Mouse (Mus musculus) stomach, postnatal 0 days (tissue): Measurements from ENCODE around the gene Gm12355. TPM values are rescaled to one million over a fixed set of nuclear protein-coding genes. Genes with fewer than 3 reads are reported as not detected.
"Not testable (repeated sequence)": the region's sequence is repeated elsewhere in the genome, so short reads cannot be mapped to it uniquely, and the experiment has no call there.

Source experiments
- ATAC-seq: fragments of 200-750 bp; cut with Nextera tagmentation; 2 replicates; pipeline ENCODE4 v1.8.0; 2017; ENCODE audit not compliant: low FRiP score, low TSS enrichment
- DNase-seq: peaks from one replicate; pipeline ENCODE4 v3.0.0-alpha.2; 2016; ENCODE audit warnings: low spot score
- H3K27ac ChIP-seq: fragments of 300-500 bp; sonication (generic); replicated peaks from 2 replicates; pipeline ENCODE4 v1.5.1; 2014; ENCODE audit warnings: mild to moderate bottlenecking, control low read depth
- H3K27me3 ChIP-seq: fragments of 300-500 bp; sonication (generic); 2 replicates; pipeline ENCODE4 v1.6.1; 2014; ENCODE audit warnings: low read length; ENCODE audit not compliant: control insufficient read depth, insufficient read depth
- H3K36me3 ChIP-seq: fragments of 300-500 bp; sonication (generic); 2 replicates; pipeline ENCODE4 v1.6.1; 2014; ENCODE audit warnings: low read length, mixed read lengths; ENCODE audit not compliant: control insufficient read depth, insufficient read depth
- H3K4me1 ChIP-seq: fragments of 300-500 bp; sonication (generic); replicated peaks from 2 replicates; pipeline ENCODE4 v1.6.1; 2014; ENCODE audit warnings: antibody characterized with exemption; ENCODE audit not compliant: control insufficient read depth, insufficient read depth
- H3K4me2 ChIP-seq: fragments of 300-500 bp; sonication (generic); replicated peaks from 2 replicates; pipeline ENCODE4 v1.6.1; 2014; ENCODE audit warnings: low read depth, mild to moderate bottlenecking, control low read depth, moderate library complexity
- H3K4me3 ChIP-seq: fragments of 300-500 bp; sonication (generic); 2 replicates; pipeline ENCODE4 v1.5.1; 2014; ENCODE audit warnings: low read depth, low read length, control low read depth
- H3K9ac ChIP-seq: fragments of 300-500 bp; sonication (generic); 2 replicates; pipeline ENCODE4 v1.6.1; 2014; ENCODE audit warnings: mild to moderate bottlenecking, low read length, control low read depth, mixed read lengths
- H3K9me3 ChIP-seq: fragments of 300-500 bp; sonication (generic); 2 replicates; pipeline ENCODE4 v1.6.1; 2016; ENCODE audit warnings: low read length; ENCODE audit not compliant: control insufficient read depth
- CTCF ChIP-seq: IDR thresholded peaks from 2 replicates; pipeline ENCODE4 v1.5.1; 2016; ENCODE audit warnings: antibody characterized with exemption, low read depth, mild to moderate bottlenecking, moderate library complexity
- EP300 ChIP-seq: optimal IDR thresholded peaks from 2 replicates; pipeline ENCODE3; 2016; ENCODE audit warnings: antibody characterized with exemption
- WGBS: fragments of 180-500 bp; shearing (Covaris S2); extraction: QIAGEN DNeasy Blood & Tissue Kit; methylation state at CpG from one replicate; pipeline ENCODE4 v1.1.7; 2014; 5-methylcytosine and 5-hydroxymethylcytosine counted together
- polyA plus RNA-seq: library from polyadenylated mRNA; unstranded; fragments of >200 nt; fragmentation: Nextera tagmentation; extraction: Ambion mirVana; gene quantifications from 2 replicates; pipeline ENCODE4 v1.2.1, GENCODE M21; 2015

The Gm12355 gene
- polyA plus RNA-seq, 1 experiment from 2014 or later: 0.81 TPM

GRCm38 (mm10) chr11:98620791-98621190 is 4.7 kb downstream of the Gm12355 start:
- 91% methylated on average over 13 of the region's 13 CpGs for WGBS
- no peak overlapping the region for H3K4me2 ChIP-seq
- no peak overlapping the region for H3K4me3 ChIP-seq
- H3K36me3 ChIP-seq: no peaks in the 10 kb centered on the region
- DNase-seq: no peak
- no peak overlapping the region for H3K9ac ChIP-seq
- no peaks in the 10 kb centered on the region for H3K9me3 ChIP-seq
- TF ChIP-seq CTCF: no peak
- TF ChIP-seq EP300: no peak
- no peaks in the 10 kb centered on the region for H3K27me3 ChIP-seq
- no peaks in the 10 kb centered on the region for H3K4me1 ChIP-seq
- H3K27ac ChIP-seq: no peak overlapping the region
- ATAC-seq: no peak

DNA sequence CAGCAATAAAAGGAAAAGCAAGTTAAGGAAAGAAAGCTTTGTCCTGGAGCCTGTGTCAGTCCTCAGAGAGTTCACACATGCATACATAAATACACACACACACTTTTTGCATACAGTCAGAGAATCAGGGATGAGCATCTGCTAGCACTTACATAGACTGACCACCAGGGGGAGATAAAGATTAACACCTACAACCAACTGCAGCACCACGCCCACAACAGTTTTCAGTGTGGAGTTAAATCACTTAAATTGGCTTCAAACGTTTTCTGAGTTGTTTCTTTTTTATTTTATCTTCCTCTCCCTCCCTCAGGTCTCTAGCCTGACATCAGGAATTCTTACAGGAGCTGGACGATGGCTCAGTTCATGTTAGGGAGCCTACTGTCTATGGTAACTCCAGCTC is 18.7 kb downstream of the Gm12355 start:
- no peak for ATAC-seq
- Histone ChIP-seq H3K9ac (no peak overlapping the region), H3K9me3 (no peaks in the 10 kb centered on the region), H3K4me3 (no peak overlapping the region), H3K27me3 (no peaks in the 10 kb centered on the region), H3K36me3 (no peaks in the 10 kb centered on the region), H3K4me2 (no peak overlapping the region), H3K27ac (no peak overlapping the region), H3K4me1 (0 out of 2 replicates have a peak, but pooled peaks cover 3% of the 10 kb centered on the region)
- TF ChIP-seq CTCF: peak; percentile 88
- no peak for TF ChIP-seq EP300
- WGBS: 10% methylated on average over 3 of the region's 3 CpGs
- DNase-seq: no peak

DNA sequence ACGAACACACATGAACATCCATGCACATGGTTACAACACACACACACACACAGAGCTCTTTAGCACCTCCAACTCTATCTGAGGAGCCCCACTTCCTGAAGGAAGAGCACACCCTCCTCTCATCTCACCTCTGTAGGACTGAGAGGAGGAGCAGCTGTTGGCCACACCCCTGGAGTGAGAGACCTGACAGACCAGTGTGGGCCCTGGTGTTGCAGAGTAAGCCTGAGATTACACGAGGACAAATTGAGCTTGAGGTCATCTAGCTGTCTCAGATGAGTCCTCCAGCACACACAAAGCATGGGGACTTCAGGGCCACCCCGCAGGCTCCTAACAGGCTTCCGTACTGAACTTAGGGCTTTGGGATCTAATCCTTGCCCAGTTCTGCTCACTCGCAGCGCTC is 20.6 kb downstream of the Gm12355 start:
- H3K4me1 ChIP-seq, H3K4me3 ChIP-seq, H3K9me3 ChIP-seq, H3K9ac ChIP-seq, DNase-seq, H3K27ac ChIP-seq, H3K27me3 ChIP-seq, H3K36me3 ChIP-seq, ATAC-seq, H3K4me2 ChIP-seq: not testable (repeated sequence)
- 55% methylated on average over 6 of the region's 6 CpGs for WGBS

- DNase-seq (no peak), ATAC-seq (no peak)
- WGBS: 94% methylated on average over 2 of the region's 2 CpGs
- peaks cover 5% of the 10 kb centered on the region; the same call in 1 of the 2 replicates for H3K4me1 ChIP-seq
- H3K36me3 ChIP-seq: no peaks in the 10 kb centered on the region
- H3K27ac ChIP-seq: no peak overlapping the region
- no peak overlapping the region for H3K4me3 ChIP-seq
- H3K4me2 ChIP-seq: no peak overlapping the region
- no peak overlapping the region for H3K9ac ChIP-seq
- H3K27me3 ChIP-seq: no peaks in the 10 kb centered on the region; the same call in 1 of the 2 replicates
- H3K9me3 ChIP-seq: no peaks in the 10 kb centered on the region
- TF ChIP-seq CTCF (peak; percentile 45), EP300 (no peak)
Measured at GRCm38 (mm10) chr11:98603953-98604352, 21.5 kb downstream of the Gm12355 start.

DNA sequence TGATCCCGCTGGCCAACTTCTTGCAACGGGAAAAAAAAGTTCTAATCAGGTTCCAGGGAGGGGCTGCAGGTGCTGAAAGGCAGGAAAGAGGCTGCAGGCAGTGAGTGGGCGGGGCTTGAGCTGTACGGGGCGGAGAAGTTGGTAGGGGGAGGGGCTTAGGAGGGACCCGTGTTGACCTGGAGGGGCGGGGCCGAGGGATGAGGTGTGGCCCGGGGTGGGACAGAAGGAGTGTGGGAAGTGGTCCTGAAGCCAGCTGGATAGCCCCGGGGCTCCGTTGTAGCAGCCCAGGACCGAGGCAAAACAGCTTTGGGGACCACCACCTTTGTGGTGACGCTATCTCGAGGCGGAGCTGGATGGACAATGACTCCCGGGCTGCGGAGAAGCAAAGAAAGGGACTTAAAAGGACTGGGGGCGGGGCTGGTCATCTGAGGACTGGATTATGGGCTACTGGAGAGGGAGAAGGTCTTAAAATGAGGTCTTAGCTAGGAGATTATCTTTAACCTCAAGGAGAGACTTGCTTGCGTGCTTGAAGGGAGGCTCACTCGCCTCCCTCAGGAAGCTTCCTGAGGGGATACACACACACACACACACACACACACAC is 23.3 kb downstream of the Gm12355 start:
- TF ChIP-seq EP300 (no peak), CTCF (no peak)
- no peaks in the 10 kb centered on the region for H3K9me3 ChIP-seq
- H3K36me3 ChIP-seq: no peaks in the 10 kb centered on the region
- H3K27me3 ChIP-seq: no peaks in the 10 kb centered on the region; the same call in 1 of the 2 replicates
- H3K9ac ChIP-seq: no peak overlapping the region
- peaks cover 6% of the 10 kb centered on the region; the same call in 1 of the 2 replicates for H3K4me1 ChIP-seq
- peak overlapping the region; percentile 27 for H3K4me3 ChIP-seq
- DNase-seq (peak; percentile 88), ATAC-seq (peak; percentile 51; the same call in 1 of the 2 replicates)
- H3K4me2 ChIP-seq: peak overlapping the region; percentile 45
- H3K27ac ChIP-seq: no peak overlapping the region
- 2% methylated on average over 20 of the region's 20 CpGs for WGBS

DNA sequence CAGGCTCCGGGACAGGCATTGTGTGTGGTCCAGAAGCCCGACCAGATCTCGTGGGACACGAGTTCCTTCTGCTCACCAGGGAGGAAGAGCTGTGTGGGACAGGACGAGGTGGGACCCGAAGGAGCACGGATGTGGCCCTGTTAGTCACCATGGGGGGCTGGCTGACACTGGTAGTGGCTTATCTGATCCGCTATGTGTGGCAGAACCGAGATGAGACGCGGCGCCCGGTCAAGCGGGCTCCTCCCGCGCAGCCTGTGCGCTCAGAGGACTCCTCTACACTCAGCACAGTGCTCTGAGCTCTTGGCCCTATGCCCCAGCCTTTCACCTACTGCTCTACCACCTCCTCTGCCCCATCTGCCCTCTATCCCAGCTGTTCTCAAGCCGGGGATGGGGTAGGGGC is 26.2 kb downstream of the Gm12355 start:
- Histone ChIP-seq H3K9ac (no peak overlapping the region), H3K9me3 (no peaks in the 10 kb centered on the region), H3K4me1 (peaks cover 6% of the 10 kb centered on the region; the same call in 1 of the 2 replicates), H3K4me2 (no peak overlapping the region), H3K27ac (no peak overlapping the region), H3K4me3 (no peak overlapping the region), H3K36me3 (no peaks in the 10 kb centered on the region), H3K27me3 (no peaks in the 10 kb centered on the region; the same call in 1 of the 2 replicates)
- TF ChIP-seq CTCF (no peak), EP300 (no peak)
- DNase-seq (no peak), ATAC-seq (peak; percentile 27)
- 34% methylated on average over 18 of the region's 18 CpGs for WGBS
